ENCODE assay signal across 22 mouse cellular contexts in genomic region chr17:75333759-75334158, GRCm38 (mm10).
"Had no signal": no experiment of that assay in that cellular context is flagged by ENCODE, and none has a peak within 500 bp of the region (broad histone marks: within the 10 kb centered on the region; RNA-seq: fewer than 3 reads in every experiment).

No protein-coding gene starts in this region.

- H3K27me3 ChIP-seq: lung, embryonic 15.5 days; midbrain, embryonic 12.5 days; neural tube, embryonic 13.5 days; neural tube, embryonic 15.5 days had no signal

- H3K36me3 ChIP-seq: lung, embryonic 15.5 days; midbrain, embryonic 10.5 days; midbrain, embryonic 12.5 days; neural tube, embryonic 13.5 days; neural tube, embryonic 15.5 days had no signal

- H3K9ac ChIP-seq: liver, postnatal 0 days; lung, embryonic 15.5 days; midbrain, embryonic 12.5 days; neural tube, embryonic 13.5 days; neural tube, embryonic 15.5 days had no signal

- H3K4me1 ChIP-seq: lung, embryonic 15.5 days; midbrain, embryonic 10.5 days; midbrain, embryonic 12.5 days; neural tube, embryonic 13.5 days; neural tube, embryonic 15.5 days had no signal

- H3K9me3 ChIP-seq: lung, embryonic 15.5 days; midbrain, embryonic 10.5 days; midbrain, embryonic 12.5 days; neural tube, embryonic 13.5 days; neural tube, embryonic 15.5 days had no signal

- ATAC-seq: liver, postnatal 0 days; lung, postnatal 0 days; midbrain, embryonic 16.5 days had no signal

- DNase-seq: liver, postnatal 0 days; lung, adult 2 months; lung, postnatal 14 days; lung, postnatal 36 days; midbrain, embryonic 14.5 days; retina, postnatal 1 day; right cerebral cortex, adult 18-20 months; right cerebral cortex, postnatal 25 days; right cerebral cortex, postnatal 4 days; spleen, adult 18-20 months; thymus, adult 2 months; thymus, postnatal 25 days; thymus, postnatal 4 days had no signal

- H3K4me3 ChIP-seq: lung, embryonic 15.5 days; midbrain, embryonic 10.5 days; midbrain, embryonic 12.5 days; myocyte; neural tube, embryonic 13.5 days; neural tube, embryonic 15.5 days had no signal

- H3K27ac ChIP-seq: lung, embryonic 15.5 days; macrophage; midbrain, embryonic 10.5 days; midbrain, embryonic 12.5 days; neural tube, embryonic 13.5 days; neural tube, embryonic 15.5 days had no signal

- H3K4me2 ChIP-seq: lung, embryonic 15.5 days; midbrain, embryonic 12.5 days; neural tube, embryonic 13.5 days; neural tube, embryonic 15.5 days had no signal
